Mouse (Mus musculus): ENCODE results near the gene Ltc4s.

DNA sequence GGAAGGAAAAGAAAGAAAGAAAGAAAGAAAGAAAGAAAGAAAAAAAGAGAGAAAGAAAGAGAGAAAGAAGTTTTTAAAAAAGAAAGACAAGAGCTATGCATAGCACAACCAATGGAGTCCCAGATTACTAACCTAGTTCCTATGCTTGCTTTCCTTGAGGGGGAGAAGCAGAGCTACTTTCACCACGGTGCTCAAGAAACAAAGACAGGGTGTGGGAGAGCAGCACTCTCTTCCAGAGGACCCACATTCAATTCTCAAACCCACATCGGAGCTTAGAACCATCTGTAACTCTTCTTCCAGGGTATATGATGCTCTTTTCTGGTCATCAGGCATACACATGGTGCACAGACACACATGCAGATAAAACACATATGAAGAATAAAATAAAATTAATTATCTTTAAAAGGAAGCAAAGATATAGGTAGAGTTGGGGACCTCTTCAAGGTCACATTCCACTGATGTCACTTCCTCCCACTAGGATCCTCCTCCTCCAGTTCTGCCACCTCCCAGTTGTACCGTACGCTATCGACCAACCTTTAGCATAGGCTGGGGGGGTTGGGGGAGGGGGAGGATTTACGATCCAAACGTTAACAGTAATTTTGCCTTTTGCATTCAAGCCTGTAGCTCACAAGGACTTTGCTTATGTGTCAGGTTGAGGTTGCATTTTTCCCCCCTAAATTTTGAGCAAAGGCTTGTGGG lies 10.2 kb upstream of the Ltc4s start:
- TF ChIP-seq CTCF (IDR thresholded peaks at IDR 0.05; ENCODE audit: low read depth, low read length) (no peak), POLR2A (IDR thresholded peaks at IDR 0.05; ENCODE audit: borderline replicate concordance, low read depth, low read length) (no peak)
